Mouse (Mus musculus) monocyte, adult 5-6 weeks (primary cell): ENCODE data around the gene Ipo5. TPM values are rescaled to one million over a fixed set of nuclear protein-coding genes. Genes with fewer than 3 reads are reported as not detected.

Source experiments
- ATAC-seq: fragments of 153-309, 156-312 bp; replicated peaks from 2 replicates; pipeline ENCODE4 v1.8.0; 2017; ENCODE audit warnings: mild to moderate bottlenecking; ENCODE audit not compliant: low TSS enrichment, insufficient number of reproducible peaks, severe bottlenecking, poor library complexity, low FRiP score
- total RNA-seq: library from RNA; stranded (forward); fragments of 200-1000, 200-491, 200-594 nt; gene quantifications from 3 replicates; pipeline ENCODE4 v1.2.3, GENCODE M21; 2017

Gene Ipo5
- total RNA-seq, 1 experiment from 2014 or later = 37.5 TPM

DNA sequence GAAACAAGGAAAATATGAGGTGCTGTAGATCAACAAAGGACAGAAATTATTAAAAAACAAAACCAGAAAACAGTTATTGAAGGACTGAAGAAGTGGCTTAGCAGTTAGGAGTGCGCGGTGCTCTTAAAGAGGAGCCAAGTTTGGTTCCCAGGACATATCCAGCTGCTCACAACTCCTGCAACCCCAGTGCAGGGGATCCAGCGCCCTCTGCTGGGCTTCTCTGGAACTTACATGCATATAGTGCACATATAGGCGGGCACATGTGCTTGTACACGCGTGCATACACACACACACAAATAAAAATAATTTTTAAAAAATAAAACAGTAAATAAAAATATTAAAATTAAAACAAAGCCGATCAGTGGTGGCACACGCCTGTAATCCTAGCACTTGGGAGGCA is 59.6 kb downstream of the Ipo5 start:
- ATAC-seq = no peak

DNA sequence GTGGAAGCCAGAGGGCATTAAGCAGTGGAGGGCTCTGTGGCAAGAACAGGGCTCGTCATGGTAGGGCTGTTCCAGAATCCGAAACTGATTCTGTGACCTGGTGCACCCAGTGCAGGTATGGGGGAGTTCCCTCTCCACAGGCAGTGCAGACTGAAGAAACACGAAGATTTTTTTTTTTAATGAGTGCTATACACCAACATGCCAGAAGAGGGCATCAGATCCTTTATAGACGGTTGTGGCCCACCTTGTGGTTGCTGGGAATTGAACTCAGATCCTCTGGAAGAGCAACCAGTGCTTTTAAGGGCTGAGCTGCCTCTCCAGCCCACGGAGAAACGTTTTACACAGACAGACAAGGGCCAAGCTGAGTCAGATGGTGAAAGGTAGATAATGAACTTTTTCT is 60.3 kb downstream of the Ipo5 start:
- no peak for ATAC-seq

GRCm38 (mm10) chr14:120979559-120979958 is 68.5 kb downstream of the Ipo5 start:
- ATAC-seq = no peak

- ATAC-seq = no peak
Observed at GRCm38 (mm10) chr14:120989126-120989525, 78.1 kb downstream of the Ipo5 start.

Other genes starting within 250 kb of the Ipo5 start
- 0.38 to 4.8 TPM (median 1.9 TPM) in 3 replicates for gene Farp1, start 124.0 kb downstream of the Ipo5 start, total RNA-seq